Mouse (Mus musculus) lung, embryonic 14.5 days (tissue): ENCODE measurements around the gene Gm5431. TPM values are rescaled to one million over a fixed set of nuclear protein-coding genes. Genes with fewer than 3 reads are reported as not detected.
A peak's percentile ranks its signal among the peaks of the same experiment; 100 is the strongest.
"Not testable (repeated sequence)": the region's sequence is repeated elsewhere in the genome, so short reads cannot be mapped to it uniquely, and the experiment has no call there.

Source experiments
- ATAC-seq: fragments of 200-750 bp; cut with Nextera tagmentation; 2 replicates; pipeline ENCODE4 v1.8.0; 2017; ENCODE audit warnings: mild to moderate bottlenecking, moderate TSS enrichment, moderate library complexity; ENCODE audit not compliant: insufficient read depth
- DNase-seq: peaks from one replicate; pipeline ENCODE4 v3.0.0-alpha.2; 2015
- H3K27ac ChIP-seq: fragments of 300-500 bp; sonication (generic); 2 replicates; pipeline ENCODE4 v1.5.1; 2014; ENCODE audit warnings: low read depth, mild to moderate bottlenecking, moderate library complexity
- H3K27me3 ChIP-seq: fragments of 300-500 bp; sonication (generic); 2 replicates; pipeline ENCODE4 v1.6.1; 2014; ENCODE audit warnings: low read length, control low read depth; ENCODE audit not compliant: insufficient read depth
- H3K36me3 ChIP-seq: fragments of 300-500 bp; sonication (generic); 2 replicates; pipeline ENCODE4 v1.6.1; 2014; ENCODE audit warnings: control low read depth; ENCODE audit not compliant: insufficient read depth
- H3K4me1 ChIP-seq: fragments of 300-500 bp; sonication (generic); 2 replicates; pipeline ENCODE4 v1.6.1; 2014; ENCODE audit warnings: antibody characterized with exemption, control low read depth; ENCODE audit not compliant: insufficient read depth
- H3K4me2 ChIP-seq: fragments of 300-500 bp; sonication (generic); 2 replicates; pipeline ENCODE4 v1.6.1; 2014; ENCODE audit warnings: mild to moderate bottlenecking
- H3K4me3 ChIP-seq: fragments of 300-500 bp; sonication (generic); 2 replicates; pipeline ENCODE4 v1.5.1; 2014; ENCODE audit warnings: low read depth, low read length
- H3K9ac ChIP-seq: fragments of 300-500 bp; sonication (generic); 2 replicates; pipeline ENCODE4 v1.6.1; 2014
- H3K9me3 ChIP-seq: fragments of 300-500 bp; sonication (generic); 2 replicates; pipeline ENCODE4 v1.6.1; 2016; ENCODE audit warnings: low read depth, low read length, control low read depth
- CTCF ChIP-seq: IDR thresholded peaks from 2 replicates; pipeline ENCODE4 v1.5.1; 2016; ENCODE audit warnings: antibody characterized with exemption, low read depth
- WGBS: fragments of 180-500 bp; shearing (Covaris S2); extraction: QIAGEN DNeasy Blood & Tissue Kit; methylation state at CpG from one replicate; pipeline ENCODE4 v1.1.7; 2014; 5-methylcytosine and 5-hydroxymethylcytosine counted together
- polyA plus RNA-seq: library from polyadenylated mRNA; unstranded; fragments of >200 nt; fragmentation: Nextera tagmentation; extraction: Ambion mirVana; gene quantifications from 2 replicates; pipeline ENCODE4 v1.2.1, GENCODE M21; 2014

Gm5431 gene
- polyA plus RNA-seq, 1 experiment from 2014 or later = 0.17 TPM

DNA sequence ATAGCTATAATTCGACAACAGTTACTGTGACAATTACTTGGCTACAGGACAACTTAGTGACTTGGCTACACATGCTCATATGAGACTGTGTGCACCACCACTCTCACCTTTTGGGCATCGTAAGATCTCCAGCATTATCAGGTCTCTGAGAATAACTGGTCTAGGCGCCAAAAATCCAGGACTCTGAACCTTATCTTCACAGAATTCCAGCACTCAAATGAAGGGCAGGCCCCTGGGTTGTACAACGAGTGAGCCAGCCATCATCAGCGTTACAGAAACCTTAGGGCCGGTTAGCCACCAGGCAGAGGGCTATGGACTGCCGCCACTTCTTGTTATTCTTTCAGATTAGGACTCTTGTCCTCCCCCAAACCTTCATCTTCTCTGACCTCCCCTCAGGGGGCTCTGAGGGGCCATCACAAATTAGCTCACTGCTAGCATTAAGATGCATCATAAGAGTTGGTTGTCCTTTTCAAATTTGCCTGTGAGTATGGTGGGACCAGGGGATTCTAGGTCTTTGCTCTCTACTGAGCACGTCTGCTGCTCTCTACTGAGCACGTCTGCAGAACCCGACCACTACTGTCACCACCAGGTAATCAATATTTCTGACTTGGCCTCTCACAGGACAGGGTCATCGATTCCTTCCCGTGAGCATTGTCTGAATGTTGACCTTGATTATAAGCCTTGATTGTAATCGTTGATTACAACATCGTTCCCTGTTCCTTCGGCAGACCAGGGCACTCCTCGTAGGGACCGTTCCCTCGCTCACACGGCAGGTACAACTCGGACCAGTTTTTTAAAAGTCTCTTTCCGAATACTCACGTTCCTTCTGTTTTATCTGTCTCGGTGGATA, 49.2 kb downstream of the Gm5431 start:
- Histone ChIP-seq H3K36me3 (no peaks in the 10 kb centered on the region), H3K27ac (no peak overlapping the region), H3K4me1 (no peaks in the 10 kb centered on the region), H3K4me2 (peak overlapping the region; percentile 92), H3K9me3 (no peaks in the 10 kb centered on the region), H3K27me3 (no peaks in the 10 kb centered on the region), H3K4me3 (peak overlapping the region; percentile 47), H3K9ac (peak overlapping the region; percentile 42)
- DNase-seq (no peak), ATAC-seq (peak; percentile 5; the same call in 1 of the 2 replicates)
- no peak for TF ChIP-seq CTCF
- WGBS = 7% methylated on average over 23 of the region's 23 CpGs

- DNase-seq (no peak), ATAC-seq (no peak)
- no peaks in the 10 kb centered on the region for H3K4me1 ChIP-seq
- H3K9ac ChIP-seq = no peak overlapping the region
- no peak overlapping the region for H3K4me3 ChIP-seq
- peak overlapping the region; percentile 92; the same call in 1 of the 2 replicates for H3K4me2 ChIP-seq
- no peaks in the 10 kb centered on the region for H3K36me3 ChIP-seq
- TF ChIP-seq CTCF = no peak
- no peaks in the 10 kb centered on the region for H3K27me3 ChIP-seq
- no peaks in the 10 kb centered on the region for H3K9me3 ChIP-seq
- 76% methylated on average over 4 of the region's 4 CpGs for WGBS
- no peak overlapping the region for H3K27ac ChIP-seq
Measured at GRCm38 (mm10) chr11:48852190-48852589, 49.8 kb downstream of the Gm5431 start.

DNA sequence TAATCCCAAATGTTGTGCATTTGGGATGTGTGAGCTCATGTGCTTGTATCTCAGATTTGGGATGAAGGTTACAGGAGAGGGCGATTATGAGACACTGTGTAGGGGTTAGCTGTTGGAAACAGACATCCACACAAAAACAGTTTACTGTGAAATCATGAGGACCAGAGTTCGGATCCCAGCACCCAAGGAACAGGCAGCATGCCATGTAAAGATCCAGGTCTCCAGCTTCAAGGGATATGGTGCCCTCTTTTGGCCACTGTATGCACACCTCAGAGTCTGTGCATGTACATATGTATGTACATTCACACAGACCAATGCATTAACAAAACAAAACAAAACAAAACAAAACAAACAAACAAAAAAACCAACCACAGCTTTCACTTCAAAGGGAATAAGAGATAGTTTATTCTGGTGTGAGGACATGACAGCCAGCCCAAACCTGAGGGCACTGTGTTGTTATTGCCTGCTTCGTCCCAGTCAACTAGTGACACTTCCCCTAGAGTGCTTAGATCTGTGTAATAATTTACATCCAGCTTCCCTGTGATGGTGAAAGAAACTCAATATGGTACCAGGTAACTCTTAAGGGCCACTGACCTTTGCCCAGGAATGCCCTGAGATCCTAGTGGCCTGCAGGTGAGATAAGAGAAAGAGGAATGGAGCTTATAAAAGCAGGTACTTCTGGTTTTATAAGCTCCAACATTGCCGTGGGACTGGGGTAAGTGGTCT, 50.6 kb downstream of the Gm5431 start:
- no peak overlapping the region for H3K4me3 ChIP-seq
- WGBS = 65% methylated on average over 4 of the region's 4 CpGs
- H3K27ac ChIP-seq = no peak overlapping the region
- peak; percentile 49 for TF ChIP-seq CTCF
- H3K36me3 ChIP-seq = no peaks in the 10 kb centered on the region
- no peak overlapping the region for H3K4me2 ChIP-seq
- H3K9me3 ChIP-seq = no peaks in the 10 kb centered on the region
- H3K27me3 ChIP-seq = no peaks in the 10 kb centered on the region
- DNase-seq = no peak
- ATAC-seq = no peak
- no peak overlapping the region for H3K9ac ChIP-seq
- no peaks in the 10 kb centered on the region for H3K4me1 ChIP-seq

- no peak for TF ChIP-seq CTCF
- DNase-seq (no peak), ATAC-seq (no peak)
- Histone ChIP-seq H3K4me3 (no peak overlapping the region), H3K9ac (no peak overlapping the region), H3K4me1 (no peaks in the 10 kb centered on the region), H3K36me3 (no peaks in the 10 kb centered on the region), H3K27me3 (no peaks in the 10 kb centered on the region), H3K4me2 (0 out of 2 replicates have a peak overlapping the region, but pooled peaks have one; percentile 44), H3K27ac (no peak overlapping the region), H3K9me3 (no peaks in the 10 kb centered on the region)
- WGBS = 21% methylated on average over 2 of the region's 2 CpGs
Measured at GRCm38 (mm10) chr11:48850240-48850639, 51.8 kb downstream of the Gm5431 start.

DNA sequence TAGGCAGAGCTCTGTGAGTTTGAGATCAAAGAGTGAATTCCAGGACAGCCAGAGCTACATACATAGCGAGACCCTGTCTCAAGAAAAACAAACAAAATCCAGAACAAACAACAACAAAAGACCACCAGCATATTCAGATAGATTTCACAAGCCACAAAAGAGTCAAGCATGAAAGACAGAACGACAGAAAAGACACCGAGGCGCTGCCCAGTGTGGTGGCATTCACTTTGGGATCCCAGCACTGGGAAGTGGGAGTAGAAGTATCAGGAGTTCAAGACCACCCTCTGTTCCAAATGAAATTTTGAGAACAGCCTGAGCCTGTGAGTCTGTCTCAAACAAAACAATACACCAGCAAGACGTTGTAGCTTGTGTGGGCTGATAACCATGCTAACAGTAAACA, 55.1 kb downstream of the Gm5431 start:
- H3K4me2 ChIP-seq = no peak overlapping the region

DNA sequence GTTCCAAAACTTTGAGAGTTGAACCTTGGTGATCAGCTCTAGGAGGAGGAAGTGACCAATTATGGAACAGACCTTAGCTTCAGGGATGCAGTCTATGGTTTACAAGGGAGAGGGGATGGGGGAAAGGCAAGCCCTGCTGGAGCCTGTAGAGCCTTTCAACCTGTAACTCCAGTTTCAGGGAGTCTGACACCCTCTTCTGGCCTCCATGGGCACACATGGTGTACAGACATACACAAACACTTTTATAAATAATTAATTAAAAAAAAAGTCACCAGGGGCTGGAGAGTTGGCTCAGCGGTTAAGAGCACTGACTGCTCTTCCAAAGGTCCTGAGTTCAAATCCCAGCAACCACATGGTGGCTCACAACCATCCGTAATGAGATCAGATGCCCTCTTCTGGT, 55.7 kb downstream of the Gm5431 start:
- not testable (repeated sequence) for H3K4me2 ChIP-seq, H3K27me3 ChIP-seq, H3K4me1 ChIP-seq, H3K4me3 ChIP-seq, ATAC-seq, H3K9me3 ChIP-seq, H3K27ac ChIP-seq, H3K36me3 ChIP-seq, DNase-seq, H3K9ac ChIP-seq
- 78% methylated on average over 2 of the region's 2 CpGs for WGBS

More for the DNA sequence above, 55.1 kb downstream of the Gm5431 start:
- ATAC-seq (no peak), DNase-seq (no peak)
- Histone ChIP-seq H3K36me3 (no peaks in the 10 kb centered on the region), H3K9me3 (no peaks in the 10 kb centered on the region), H3K4me3 (no peak overlapping the region), H3K27me3 (no peaks in the 10 kb centered on the region), H3K27ac (no peak overlapping the region), H3K9ac (no peak overlapping the region), H3K4me1 (no peaks in the 10 kb centered on the region)
- WGBS = 65% methylated on average over 5 of the region's 5 CpGs
- no peak for TF ChIP-seq CTCF

- no peak for TF ChIP-seq CTCF
- Histone ChIP-seq H3K4me1 (no peaks in the 10 kb centered on the region), H3K9ac (no peak overlapping the region), H3K4me2 (0 out of 2 replicates have a peak overlapping the region, but pooled peaks have one; percentile 16), H3K4me3 (no peak overlapping the region), H3K27ac (no peak overlapping the region), H3K27me3 (no peaks in the 10 kb centered on the region), H3K36me3 (no peaks in the 10 kb centered on the region), H3K9me3 (no peaks in the 10 kb centered on the region)
- 15% methylated on average over 13 of the region's 13 CpGs for WGBS
- no peak for DNase-seq
- ATAC-seq = no peak
Measured at GRCm38 (mm10) chr11:48845244-48845815, 56.7 kb downstream of the Gm5431 start.
